In genomic region chr11:61044741-61045140, GRCm38 (mm10) we compare ENCODE assay signal across 26 mouse cellular contexts. TPM values are rescaled to one million over a fixed set of nuclear protein-coding genes. Genes with fewer than 3 reads are reported as not detected.
DNase-seq lines count a peak whose midpoint lies in the region; ATAC-seq lines count a peak whose summit lies in the region.
"Had no signal": no experiment of that assay in that cellular context is flagged by ENCODE, and none has a peak within 500 bp of the region (broad histone marks: within the 10 kb centered on the region; RNA-seq: fewer than 3 reads in every experiment).

No protein-coding gene starts in this region.

- ATAC-seq in cerebellum, adult (ENCODE audit: insufficient number of reproducible peaks, low FRiP score, low TSS enrichment) = no peak
- ATAC-seq in midbrain, embryonic 11.5 days (ENCODE audit: low FRiP score) = no peak
- no peak for ATAC-seq in midbrain, embryonic 15.5 days (replicated peaks)
- ATAC-seq: forebrain, embryonic 14.5 days; forebrain, postnatal 0 days; hindbrain, postnatal 0 days; inflammation-experienced regulatory T-cells, adult 6 months; intestine, embryonic 16.5 days; Patski had no signal

- H3K4me3 ChIP-seq in midbrain, embryonic 11.5 days (ENCODE audit: low read depth, low read length) = no peak overlapping the region
- H3K4me3 ChIP-seq in midbrain, embryonic 15.5 days = no peak overlapping the region
- H3K4me3 ChIP-seq: embryonic facial prominence, embryonic 12.5 days; embryonic facial prominence, embryonic 15.5 days; gastrocnemius, adult 2 months; heart, embryonic 12.5 days had no signal

- no peaks in the 10 kb centered on the region for H3K9me3 ChIP-seq in midbrain, embryonic 11.5 days (ENCODE audit: control insufficient read depth, low read length)
- no peaks in the 10 kb centered on the region for H3K9me3 ChIP-seq in midbrain, embryonic 15.5 days
- H3K9me3 ChIP-seq: embryonic facial prominence, embryonic 12.5 days; embryonic facial prominence, embryonic 15.5 days; G1E; heart, embryonic 12.5 days had no signal

- DNase-seq in cerebellum, adult 11-12 months = peak; percentile 58
- peak; percentile 63 for DNase-seq in cerebellum, adult 9-11 months
- no peak for DNase-seq in cerebellum, postnatal 4 days (ENCODE audit: low spot score in 2 of 2)
- DNase-seq in midbrain, embryonic 11.5 days (ENCODE audit: low spot score, missing footprints) = peak; percentile 0
- DNase-seq: adrenal gland, postnatal 10 days; adrenal gland, postnatal 36 days; B cell, adult 2 months; forebrain, postnatal 0 days; gastrocnemius, adult 2 months; gastrocnemius, postnatal 14 days; heart, postnatal 14 days; heart, postnatal 4 days; kidney, adult 18-20 months had no signal

- 73% methylated on average over 5 of the region's 5 CpGs for WGBS in midbrain, embryonic 11.5 days
- 77% methylated on average over 5 of the region's 5 CpGs for WGBS in midbrain, embryonic 15.5 days

- H3K9ac ChIP-seq in midbrain, embryonic 11.5 days (ENCODE audit: low read length) = no peak overlapping the region
- H3K9ac ChIP-seq in midbrain, embryonic 15.5 days = no peak overlapping the region
- H3K9ac ChIP-seq: embryonic facial prominence, embryonic 12.5 days; embryonic facial prominence, embryonic 15.5 days; forebrain, postnatal 0 days; heart, embryonic 12.5 days; hindbrain, embryonic 14.5 days had no signal

- peaks cover 2% of the 10 kb centered on the region; the same call in 1 of the 2 replicates for H3K4me1 ChIP-seq in midbrain, embryonic 11.5 days (ENCODE audit: control insufficient read depth, insufficient read depth, low read length)
- H3K4me1 ChIP-seq in midbrain, embryonic 15.5 days = peaks cover 14% of the 10 kb centered on the region

- no peak overlapping the region for H3K4me2 ChIP-seq in midbrain, embryonic 11.5 days
- no peak overlapping the region for H3K4me2 ChIP-seq in midbrain, embryonic 15.5 days
- H3K4me2 ChIP-seq: embryonic facial prominence, embryonic 12.5 days; embryonic facial prominence, embryonic 15.5 days; heart, embryonic 12.5 days; hindbrain, embryonic 14.5 days had no signal

- H3K27ac ChIP-seq in midbrain, embryonic 11.5 days (ENCODE audit: low read depth, low read length) = no peak overlapping the region
- no peak overlapping the region for H3K27ac ChIP-seq in midbrain, embryonic 15.5 days
- H3K27ac ChIP-seq: embryonic facial prominence, embryonic 12.5 days; embryonic facial prominence, embryonic 15.5 days; gastrocnemius, adult 2 months; hindbrain, embryonic 14.5 days; hindbrain, postnatal 0 days had no signal

- no peaks in the 10 kb centered on the region for H3K36me3 ChIP-seq in midbrain, embryonic 11.5 days (ENCODE audit: control insufficient read depth, insufficient read depth, low read length)
- H3K36me3 ChIP-seq in midbrain, embryonic 15.5 days (replicated peaks) = no peaks in the 10 kb centered on the region
- H3K36me3 ChIP-seq: embryonic facial prominence, embryonic 12.5 days; embryonic facial prominence, embryonic 15.5 days; G1E; heart, embryonic 12.5 days had no signal

- H3K27me3 ChIP-seq in midbrain, embryonic 11.5 days (ENCODE audit: control insufficient read depth, insufficient read depth, low read length) = no peaks in the 10 kb centered on the region
- H3K27me3 ChIP-seq in midbrain, embryonic 15.5 days (replicated peaks) = no peaks in the 10 kb centered on the region
- H3K27me3 ChIP-seq: CH12.LX; embryonic facial prominence, embryonic 15.5 days had no signal

RNA-seq across cellular contexts. Expression of gene Kcnj12, which starts 22.4 kb away (rescaled TPM):
- 0.16 and 0.33 TPM in 2 replicates for polyA plus RNA-seq in midbrain, embryonic 11.5 days (2014; fragmentation: Nextera tagmentation; extraction: Ambion mirVana)
- polyA plus RNA-seq in midbrain, embryonic 15.5 days (2015; fragmentation: Nextera tagmentation; extraction: Ambion mirVana) = 4.6 and 4.7 TPM in 2 replicates
- polyA plus RNA-seq: G1E; inflammation-experienced regulatory T-cells, adult 6 months; Patski had no signal

Comparison
In these comparisons a context has a peak if more than half of its experiments do, and no peak if none do; other contexts are left out.
1. DNase-seq: peak in cerebellum, adult 11-12 months (single experiment), cerebellum, adult 9-11 months (single experiment) and midbrain, embryonic 11.5 days (single experiment); none in cerebellum, postnatal 4 days (0 of 2).